Mouse (Mus musculus) small intestine, adult 2 months (tissue): Measurements from ENCODE around the gene Pla2g2c.

ENCODE experiments used
- CTCF ChIP-seq: fragments of 200-500 bp; IDR thresholded peaks from 2 replicates; pipeline ENCODE4 v1.5.1; 2012; ENCODE audit warnings: low read depth, mild to moderate bottlenecking, control low read depth, inconsistent platforms, low read length, moderate library complexity, mixed read lengths; ENCODE audit not compliant: insufficient replicate concordance, insufficient read length; ENCODE audit errors: extremely low read depth
- POLR2A ChIP-seq: fragments of 200-500 bp; IDR thresholded peaks from 2 replicates; pipeline ENCODE4 v1.6.1; 2012; ENCODE audit warnings: low read depth, mild to moderate bottlenecking, control low read depth, inconsistent platforms, low read length, moderate library complexity

GRCm38 (mm10) chr4:138791452-138791851 lies 66.9 kb downstream of the Pla2g2c start:
- TF ChIP-seq CTCF, result no peak
- no peak for TF ChIP-seq POLR2A
